Mouse (Mus musculus) adrenal gland (tissue): ENCODE data around the gene Slc6a12.

Experiments used
- intact Hi-C: fragments of 180-260 bp; cut with DNase I; formaldehyde crosslinking; loops from one replicate; pipeline ENCODE4 v1.15.1; 2025
- long read RNA-seq, 2 experiments: library from polyadenylated mRNA; unstranded; transcript quantifications; one replicate each; pipeline ENCODE4 v2.0.0; 2020; ENCODE audit warnings: borderline replicate concordance in 1 of 2; ENCODE audit not compliant: insufficient replicate concordance in 1 of 2

Gene Slc6a12
- long read RNA-seq, experiment 1: 0 reads
- long read RNA-seq, experiment 2: 0 reads

GRCm38 (mm10) chr6:121343026-121343770, at the start of gene Slc6a12:
Gene Slc6a12 (plus strand): TSS chr6:121343076.
- intact Hi-C loops: no loop called here

- intact Hi-C loops: no loop called here
These were observed 43.6 kb upstream of the Slc6a12 start for GRCm38 (mm10) chr6:121299317-121299716.

GRCm38 (mm10) chr6:121299954-121300353, 42.9 kb upstream of the Slc6a12 start, which contains the start of gene Slc6a13:
Gene Slc6a13 (plus strand): TSS chr6:121300227.
- intact Hi-C loops: no loop called here

GRCm38 (mm10) chr6:121300504-121300903, 42.4 kb upstream of the Slc6a12 start:
- intact Hi-C loops: no loop called here

- intact Hi-C loops: no loop called here
These were observed 39.2 kb upstream of the Slc6a12 start for GRCm38 (mm10) chr6:121303466-121304220.

GRCm38 (mm10) chr6:121304630-121305029, 38.2 kb upstream of the Slc6a12 start:
- intact Hi-C loops: no loop called here

- intact Hi-C loops: no loop called here
These were observed 37.3 kb upstream of the Slc6a12 start for GRCm38 (mm10) chr6:121305571-121305970.

- intact Hi-C loops: no loop called here
These were observed 31.9 kb upstream of the Slc6a12 start for GRCm38 (mm10) chr6:121310984-121311383.

GRCm38 (mm10) chr6:121319099-121319498, 23.8 kb upstream of the Slc6a12 start:
- intact Hi-C loops: no loop called here

GRCm38 (mm10) chr6:121322381-121323110, 20.3 kb upstream of the Slc6a12 start:
- intact Hi-C loops: loop anchor here (5.0 kb wide), 1 partner anchor 50 kb away; no protein-coding TSS in a partner anchor

- intact Hi-C loops: no loop called here
These were observed 17.6 kb upstream of the Slc6a12 start for GRCm38 (mm10) chr6:121325298-121325697.

- intact Hi-C loops: no loop called here
These were observed 17.1 kb upstream of the Slc6a12 start for GRCm38 (mm10) chr6:121325740-121326139.

GRCm38 (mm10) chr6:121326486-121327069, 16.3 kb upstream of the Slc6a12 start:
- intact Hi-C loops: no loop called here

- intact Hi-C loops: no loop called here
These were observed 14.4 kb upstream of the Slc6a12 start for GRCm38 (mm10) chr6:121328417-121328884.

GRCm38 (mm10) chr6:121329848-121330508, 12.9 kb upstream of the Slc6a12 start:
- intact Hi-C loops: no loop called here

GRCm38 (mm10) chr6:121335841-121336240, 7.0 kb upstream of the Slc6a12 start:
- intact Hi-C loops: loop anchor here (5.0 kb wide), 1 partner anchor 36 kb away; no protein-coding TSS in a partner anchor

- intact Hi-C loops: loop anchor here (5.0 kb wide), 1 partner anchor 36 kb away; no protein-coding TSS in a partner anchor
These were observed 6.3 kb upstream of the Slc6a12 start for GRCm38 (mm10) chr6:121336558-121336957.

- intact Hi-C loops: loop anchor here (5.0 kb wide), 1 partner anchor 35 kb away; no protein-coding TSS in a partner anchor
These were observed 5.6 kb upstream of the Slc6a12 start for GRCm38 (mm10) chr6:121337229-121337628.

- intact Hi-C loops: loop anchor here (2.0 to 5.0 kb wide), 2 partner anchors 34 to 195 kb away; no protein-coding TSS in a partner anchor
These were observed 4.9 kb upstream of the Slc6a12 start for GRCm38 (mm10) chr6:121337770-121338518.
